Mouse (Mus musculus) kidney, postnatal 0 days (tissue): ENCODE measurements at regions not wholly inside any gene's neighbourhood (a gene's known extent, or its start where the extent isn't known, plus 50 kb on each side); places are given as distances from the start of the nearest gene placed in this dataset.

ENCODE experiments used
- ATAC-seq: fragments of 200-750 bp; cut with Nextera tagmentation; replicated peaks from 2 replicates; pipeline ENCODE4 v1.8.0; 2017; ENCODE audit warnings: low read depth, moderate number of reproducible peaks, moderate TSS enrichment, moderate library complexity; ENCODE audit not compliant: low FRiP score
- DNase-seq: peaks from one replicate; pipeline ENCODE4 v3.0.0-alpha.2; 2016; ENCODE audit warnings: low spot score
- H3K27ac ChIP-seq: fragments of 300-500 bp; sonication (generic); 2 replicates; pipeline ENCODE4 v1.5.1; 2014; ENCODE audit warnings: mild to moderate bottlenecking
- H3K27me3 ChIP-seq: fragments of 300-500 bp; sonication (generic); 2 replicates; pipeline ENCODE4 v1.6.1; 2014; ENCODE audit warnings: low read length, mixed read lengths; ENCODE audit not compliant: insufficient read depth
- H3K36me3 ChIP-seq: fragments of 300-500 bp; sonication (generic); 2 replicates; pipeline ENCODE4 v1.6.1; 2014; ENCODE audit warnings: low read length, mixed read lengths; ENCODE audit not compliant: insufficient read depth
- H3K4me1 ChIP-seq: fragments of 300-500 bp; sonication (generic); replicated peaks from 2 replicates; pipeline ENCODE4 v1.6.1; 2014; ENCODE audit warnings: antibody characterized with exemption, low read length, mixed read lengths; ENCODE audit not compliant: insufficient read depth
- H3K4me2 ChIP-seq: fragments of 300-500 bp; sonication (generic); 2 replicates; pipeline ENCODE4 v1.6.1; 2014; ENCODE audit warnings: mild to moderate bottlenecking, low read length, moderate library complexity, mixed read lengths
- H3K4me3 ChIP-seq: fragments of 300-500 bp; sonication (generic); replicated peaks from 2 replicates; pipeline ENCODE4 v1.5.1; 2014; ENCODE audit warnings: low read depth, low read length
- H3K9ac ChIP-seq: fragments of 300-500 bp; sonication (generic); 2 replicates; pipeline ENCODE4 v1.6.1; 2014; ENCODE audit warnings: low read depth, low read length
- H3K9me3 ChIP-seq: fragments of 300-500 bp; sonication (generic); replicated peaks from 2 replicates; pipeline ENCODE4 v1.6.1; 2016; ENCODE audit warnings: low read length, inconsistent platforms, mixed read lengths
- CTCF ChIP-seq: IDR thresholded peaks from 2 replicates; pipeline ENCODE4 v1.5.1; 2016; ENCODE audit warnings: antibody characterized with exemption, low read depth, mild to moderate bottlenecking, moderate library complexity
- WGBS: fragments of 180-500 bp; shearing (Covaris S2); extraction: QIAGEN DNeasy Blood & Tissue Kit; methylation state at CpG from one replicate; pipeline ENCODE4 v1.1.7; 2014; 5-methylcytosine and 5-hydroxymethylcytosine counted together

DNA sequence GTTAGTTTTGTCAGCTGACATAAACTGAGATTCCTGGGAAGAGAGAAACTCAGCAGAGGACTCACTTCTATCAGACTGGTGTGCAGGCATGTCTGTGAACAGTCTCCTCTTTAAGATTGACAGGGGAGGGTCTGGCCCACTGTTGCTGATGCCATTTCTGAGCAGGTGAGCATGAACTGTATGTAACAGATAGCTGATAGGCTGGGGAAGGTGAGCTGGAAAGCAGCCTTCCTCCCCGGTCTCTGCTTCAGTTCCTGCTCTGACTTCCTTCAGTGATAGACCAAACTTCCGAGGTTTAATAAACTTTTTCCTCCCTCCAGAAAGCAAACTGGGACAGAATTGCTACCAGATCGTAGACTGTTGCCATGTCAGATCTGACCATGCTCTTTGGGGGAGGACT, 430.9 kb upstream of the Camk1g start:
- no peak overlapping the region for H3K9ac ChIP-seq
- no peak overlapping the region for H3K27ac ChIP-seq
- no peaks in the 10 kb centered on the region for H3K4me1 ChIP-seq
- no peak overlapping the region for H3K4me2 ChIP-seq
- WGBS, result 59% methylated on average over 3 of the region's 3 CpGs
- no peaks in the 10 kb centered on the region for H3K9me3 ChIP-seq
- no peaks in the 10 kb centered on the region for H3K27me3 ChIP-seq
- H3K36me3 ChIP-seq, result no peaks in the 10 kb centered on the region
- TF ChIP-seq CTCF, result no peak
- no peak overlapping the region for H3K4me3 ChIP-seq
- no peak for DNase-seq
- no peak for ATAC-seq

DNA sequence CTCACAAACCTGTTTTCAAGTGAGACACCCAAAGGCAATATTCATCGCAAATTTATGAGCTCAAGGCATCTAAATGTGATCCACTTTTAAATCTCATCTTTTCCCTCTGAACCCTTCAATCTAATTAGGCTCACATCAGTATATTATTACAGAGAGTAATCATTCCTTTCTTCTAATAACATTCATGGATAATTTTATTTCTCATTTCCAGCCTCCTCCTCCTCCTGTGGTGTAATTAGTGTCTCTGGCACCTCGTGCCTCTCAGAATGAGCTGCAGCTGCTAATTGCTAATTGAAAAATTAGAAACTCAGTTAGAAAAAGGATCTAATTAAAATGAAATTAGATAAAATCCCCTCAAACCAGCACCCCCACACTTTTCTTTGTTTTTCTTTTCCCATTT, 420.5 kb upstream of the Camk1g start:
- Histone ChIP-seq H3K9me3 (no peaks in the 10 kb centered on the region), H3K4me1 (no peaks in the 10 kb centered on the region), H3K27ac (no peak overlapping the region), H3K4me3 (no peak overlapping the region), H3K4me2 (no peak overlapping the region), H3K27me3 (no peaks in the 10 kb centered on the region), H3K36me3 (no peaks in the 10 kb centered on the region), H3K9ac (no peak overlapping the region)
- TF ChIP-seq CTCF, result no peak
- DNase-seq, result no peak
- 70% methylated on average over 2 of the region's 2 CpGs for WGBS
- no peak for ATAC-seq

- H3K9me3 ChIP-seq, result no peaks in the 10 kb centered on the region
- no peak overlapping the region for H3K4me3 ChIP-seq
- no peak overlapping the region for H3K9ac ChIP-seq
- H3K27me3 ChIP-seq, result no peaks in the 10 kb centered on the region
- H3K36me3 ChIP-seq, result no peaks in the 10 kb centered on the region
- H3K27ac ChIP-seq, result no peak overlapping the region
- no peaks in the 10 kb centered on the region for H3K4me1 ChIP-seq
- no peak overlapping the region for H3K4me2 ChIP-seq
- TF ChIP-seq CTCF, result no peak
- 90% methylated on average over 2 of the region's 2 CpGs for WGBS
- ATAC-seq (no peak), DNase-seq (no peak)
Observed at GRCm38 (mm10) chr1:193788496-193788895, 418.4 kb upstream of the Camk1g start.

GRCm38 (mm10) chr1:193787417-193787816, 417.3 kb upstream of the Camk1g start:
- WGBS, result 64% methylated on average over 1 of the region's 1 CpGs
- Histone ChIP-seq H3K27me3 (no peaks in the 10 kb centered on the region), H3K4me2 (no peak overlapping the region), H3K9ac (no peak overlapping the region), H3K4me1 (no peaks in the 10 kb centered on the region), H3K36me3 (no peaks in the 10 kb centered on the region), H3K9me3 (no peaks in the 10 kb centered on the region), H3K4me3 (no peak overlapping the region), H3K27ac (no peak overlapping the region)
- no peak for TF ChIP-seq CTCF
- ATAC-seq (no peak), DNase-seq (no peak)

DNA sequence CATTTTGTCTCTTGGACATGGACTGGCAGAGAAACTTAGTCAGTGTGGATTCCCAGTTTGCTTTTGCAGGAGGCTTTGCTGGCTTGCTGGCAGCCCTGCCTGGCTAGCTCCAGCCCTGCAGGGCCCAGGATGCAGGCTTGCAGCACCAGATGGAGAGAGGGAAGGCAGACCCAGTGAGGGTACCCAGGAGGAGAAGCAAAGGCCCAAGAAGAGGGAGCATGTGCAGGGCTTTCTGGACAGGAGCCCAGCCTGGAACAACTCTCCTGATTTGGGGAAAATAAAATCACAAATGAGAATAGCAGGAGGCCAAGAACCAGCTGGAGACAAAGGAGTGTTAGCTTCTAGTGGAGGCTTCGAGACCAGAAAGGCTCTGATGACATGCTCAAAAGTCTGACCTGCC, 414.9 kb upstream of the Camk1g start:
- H3K27me3 ChIP-seq, result no peaks in the 10 kb centered on the region
- no peaks in the 10 kb centered on the region for H3K9me3 ChIP-seq
- no peak overlapping the region for H3K4me2 ChIP-seq
- no peak overlapping the region for H3K4me3 ChIP-seq
- no peak for TF ChIP-seq CTCF
- no peaks in the 10 kb centered on the region for H3K4me1 ChIP-seq
- DNase-seq (no peak), ATAC-seq (no peak)
- WGBS, result 62% methylated on average over 1 of the region's 1 CpGs
- H3K9ac ChIP-seq, result no peak overlapping the region
- H3K36me3 ChIP-seq, result no peaks in the 10 kb centered on the region
- no peak overlapping the region for H3K27ac ChIP-seq

DNA sequence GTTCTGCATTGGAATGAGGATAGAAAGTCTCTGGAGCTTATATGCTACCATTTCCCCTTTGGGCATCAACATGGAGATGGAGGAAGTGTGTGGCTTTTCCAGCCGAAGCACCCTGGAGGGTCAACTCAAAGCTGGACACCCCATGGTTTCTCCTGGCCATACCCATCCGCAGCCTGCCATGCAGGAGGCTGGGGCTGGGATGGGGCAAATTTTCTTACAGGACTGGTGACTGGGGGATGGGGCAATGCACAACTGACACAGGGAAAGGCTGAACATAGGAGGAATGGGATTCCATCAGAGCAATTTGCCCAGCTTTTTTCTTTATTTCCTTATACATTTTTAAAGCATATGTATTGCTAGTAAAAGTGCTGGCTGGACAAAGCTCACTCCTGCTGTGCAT, 414.4 kb upstream of the Camk1g start:
- no peak overlapping the region for H3K4me2 ChIP-seq
- H3K9ac ChIP-seq, result no peak overlapping the region
- H3K36me3 ChIP-seq, result no peaks in the 10 kb centered on the region
- TF ChIP-seq CTCF, result no peak
- no peak overlapping the region for H3K4me3 ChIP-seq
- no peaks in the 10 kb centered on the region for H3K4me1 ChIP-seq
- no peak overlapping the region for H3K27ac ChIP-seq
- DNase-seq (no peak), ATAC-seq (no peak)
- 74% methylated on average over 2 of the region's 2 CpGs for WGBS
- no peaks in the 10 kb centered on the region for H3K9me3 ChIP-seq
- H3K27me3 ChIP-seq, result no peaks in the 10 kb centered on the region

- no peaks in the 10 kb centered on the region for H3K36me3 ChIP-seq
- 39% methylated on average over 1 of the region's 1 CpGs for WGBS
- TF ChIP-seq CTCF, result no peak
- no peak overlapping the region for H3K9ac ChIP-seq
- no peak overlapping the region for H3K4me3 ChIP-seq
- DNase-seq, result no peak
- H3K27me3 ChIP-seq, result no peaks in the 10 kb centered on the region
- H3K4me2 ChIP-seq, result no peak overlapping the region
- no peak for ATAC-seq
- no peak overlapping the region for H3K27ac ChIP-seq
- H3K9me3 ChIP-seq, result no peaks in the 10 kb centered on the region
- no peaks in the 10 kb centered on the region for H3K4me1 ChIP-seq
Observed at GRCm38 (mm10) chr1:193778181-193778580, 408.1 kb upstream of the Camk1g start.
